Mouse (Mus musculus): ENCODE results near the gene Gnl3l.

DNA sequence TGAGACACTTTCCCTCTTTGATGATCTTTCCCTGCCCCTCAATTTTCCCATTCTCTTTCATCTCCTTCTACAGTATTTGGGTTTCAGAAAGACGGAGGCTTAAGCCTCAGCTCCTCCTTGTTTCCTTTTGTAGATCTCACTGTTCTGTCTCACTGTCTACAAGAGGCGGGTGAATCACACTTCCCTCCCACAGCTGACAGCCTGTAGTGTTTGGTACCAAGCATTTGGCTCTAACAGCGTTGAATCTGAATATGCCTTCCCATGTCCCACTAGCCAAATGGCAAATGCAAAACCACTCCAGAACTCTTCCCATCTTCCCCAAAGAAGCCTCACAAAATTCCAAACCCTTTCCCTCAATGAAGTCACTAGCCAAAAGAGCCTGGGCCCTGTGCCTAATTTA is 20.3 kb downstream of the Gnl3l start:
- TF ChIP-seq MAX (IDR thresholded peaks at IDR 0.05; ENCODE audit: low read length) (no peak), CTCF (IDR thresholded peaks at IDR 0.05 in 2 of 3, conservative IDR thresholded peaks at IDR 0.05 in 1 of 3; ENCODE audit: control insufficient read depth in 1 of 3, insufficient read depth in 1 of 3, low read depth in 2 of 3, low read length in 3 of 3, poor library complexity in 1 of 3, severe bottlenecking in 1 of 3) (no peak), POLR2AphosphoS2 (IDR thresholded peaks at IDR 0.05; ENCODE audit: low read length) (no peak), MYC (IDR thresholded peaks at IDR 0.05; ENCODE audit: low read depth, low read length) (no peak), ELF1 (IDR thresholded peaks at IDR 0.05; ENCODE audit: low read depth, low read length) (no peak), GATA1 (IDR thresholded peaks at IDR 0.05; ENCODE audit: low read depth, low read length) (no peak), EP300 (IDR thresholded peaks at IDR 0.05; ENCODE audit: low read depth in 1 of 2, low read length in 2 of 2) (no peak), TCF12 (IDR thresholded peaks at IDR 0.05; ENCODE audit: low read depth, low read length) (no peak), CHD1 (IDR thresholded peaks at IDR 0.05; ENCODE audit: low read depth, low read length) (no peak), ZMIZ1 (IDR thresholded peaks at IDR 0.05; ENCODE audit: low read depth, low read length) (no peak), SIN3A (IDR thresholded peaks at IDR 0.05; ENCODE audit: low read length) (no peak), HCFC1 (IDR thresholded peaks at IDR 0.05; ENCODE audit: low read depth, low read length) (no peak), KAT2A (conservative IDR thresholded peaks at IDR 0.05; ENCODE audit: low read depth, low read length) (no peak)

Measured in MEL (cell line).